Mouse (Mus musculus): Measurements from ENCODE around the gene Rsph14.
A peak's percentile ranks its signal among the peaks of the same experiment; 100 is the strongest.

Rsph14 gene

DNA sequence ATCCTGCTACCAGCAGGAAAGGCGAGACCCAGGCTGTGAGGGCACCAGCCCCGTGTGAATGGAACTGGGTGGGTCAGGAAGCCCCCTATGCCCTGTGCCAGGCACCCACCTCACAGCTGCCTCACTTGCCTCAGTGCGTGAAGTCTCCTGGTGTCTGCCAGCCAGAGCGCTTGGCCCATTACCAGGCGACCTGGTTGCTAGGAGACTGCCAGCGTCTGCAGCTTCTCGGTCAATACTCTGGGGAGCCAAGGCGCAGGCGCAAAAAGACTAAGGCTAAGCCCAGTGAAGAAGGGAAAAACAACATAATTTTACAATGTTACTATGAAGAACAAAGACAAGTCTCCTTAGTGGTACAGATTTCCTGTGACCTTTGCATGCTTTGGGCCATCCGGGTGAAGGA, at the start of gene Rsph14:
Gene Rsph14 (minus strand): TSS at position 192 of the 400 bp plus-strand sequence.
- peak; percentile 52 for DNase-seq (ENCODE audit: low spot score)

DNA sequence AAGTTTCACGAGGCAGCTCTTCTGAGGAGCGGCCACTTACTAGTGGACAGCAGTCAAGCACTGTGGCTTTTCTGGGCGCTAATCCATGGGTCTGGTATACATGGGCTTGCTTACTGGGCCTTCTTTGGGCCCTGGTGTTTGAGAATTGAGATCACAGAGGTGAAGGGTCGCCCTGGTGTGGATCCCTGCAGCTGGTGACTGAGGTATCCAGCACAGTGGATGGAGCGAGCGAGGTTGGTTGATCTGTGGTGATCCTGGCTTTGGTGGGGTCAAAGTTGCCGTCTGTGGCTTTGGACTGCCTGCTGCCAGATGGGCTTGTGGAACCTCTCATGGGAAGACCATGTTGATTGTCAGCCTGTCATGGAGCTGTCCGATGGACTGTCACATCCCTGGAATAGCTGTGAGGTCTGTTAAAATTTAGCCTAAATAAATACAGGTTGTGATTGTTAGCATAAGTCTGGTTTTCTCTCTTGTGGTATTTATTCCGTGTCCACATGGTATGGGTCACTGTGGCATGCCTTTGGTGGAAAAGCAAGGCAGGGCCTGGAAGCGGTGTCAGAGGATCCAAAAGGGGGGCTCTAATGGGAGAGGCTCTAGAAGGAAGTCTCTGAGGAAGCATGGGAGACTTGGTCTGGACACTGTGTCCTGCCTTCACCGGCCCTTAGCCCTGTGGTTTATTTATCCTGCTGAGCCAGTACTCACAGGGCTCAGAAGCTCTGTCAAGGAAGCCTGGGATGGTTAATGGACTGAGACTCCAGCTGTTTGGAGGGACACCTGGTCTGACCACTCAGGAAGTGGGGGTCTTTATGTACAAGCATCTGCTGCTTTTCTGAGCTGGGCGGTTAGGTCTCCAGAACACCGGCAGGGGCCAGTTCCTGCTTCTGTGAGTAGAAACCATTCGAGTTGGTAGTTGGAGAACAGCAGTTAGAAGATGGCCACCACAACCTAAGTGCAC, 46.1 kb upstream of the Rsph14 start:
- no peak for DNase-seq (ENCODE audit: low spot score)

DNA sequence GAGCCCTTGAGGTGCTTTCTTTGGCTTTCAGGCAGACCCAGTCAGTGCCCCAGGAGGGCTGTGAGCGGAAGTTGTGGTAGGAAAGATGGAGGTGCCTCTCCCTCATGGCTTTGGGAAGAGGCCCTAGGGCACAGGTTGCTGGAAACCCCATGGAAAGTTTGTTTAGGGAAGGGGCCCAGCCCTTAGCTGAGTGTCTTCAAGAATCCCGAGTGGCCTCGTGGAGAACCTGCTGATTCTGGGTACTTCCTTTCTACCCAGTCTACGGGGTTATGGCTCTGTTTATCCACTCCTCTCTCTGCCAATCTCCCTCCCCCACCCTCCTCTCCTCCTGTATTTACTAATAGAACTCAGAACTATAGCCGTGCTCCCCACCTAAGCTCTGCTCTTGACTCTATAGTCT, 43.3 kb upstream of the Rsph14 start:
- DNase-seq (ENCODE audit: low spot score): no peak

GRCm38 (mm10) chr10:75070281-75070976, 38.0 kb upstream of the Rsph14 start:
- no peak for DNase-seq (ENCODE audit: low spot score)

- DNase-seq (ENCODE audit: low spot score): no peak
Observed at GRCm38 (mm10) chr10:75068624-75069328, 36.4 kb upstream of the Rsph14 start.

GRCm38 (mm10) chr10:75068086-75068485, 35.7 kb upstream of the Rsph14 start:
- no peak for DNase-seq (ENCODE audit: low spot score)

GRCm38 (mm10) chr10:75067446-75067845, 35.1 kb upstream of the Rsph14 start:
- no peak for DNase-seq (ENCODE audit: low spot score)

GRCm38 (mm10) chr10:75065691-75066090, 33.3 kb upstream of the Rsph14 start:
- DNase-seq (ENCODE audit: low spot score): no peak

- DNase-seq (ENCODE audit: low spot score): no peak
Observed at GRCm38 (mm10) chr10:75063301-75063965, 31.0 kb upstream of the Rsph14 start.

GRCm38 (mm10) chr10:75062621-75063020, 30.2 kb upstream of the Rsph14 start:
- DNase-seq (ENCODE audit: low spot score): no peak

DNA sequence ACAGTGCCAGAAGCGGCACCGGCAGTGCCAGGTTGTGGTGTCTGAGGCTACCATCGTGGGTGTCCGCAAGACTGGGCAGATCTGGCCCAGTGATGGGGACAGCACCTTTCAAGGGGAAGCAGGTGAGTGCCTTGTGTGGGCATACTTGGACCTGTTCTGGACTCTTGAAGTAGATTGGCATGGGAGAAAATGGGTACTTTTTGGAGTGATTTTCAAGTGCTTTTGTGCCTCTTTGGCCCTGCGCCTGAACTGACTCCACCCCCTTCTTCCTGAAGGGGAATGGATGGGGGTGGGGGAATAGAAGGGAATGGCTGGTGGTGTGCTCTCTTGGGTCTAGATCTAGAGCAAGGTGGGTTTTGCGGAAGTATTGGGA, 29.8 kb upstream of the Rsph14 start:
- no peak for DNase-seq (ENCODE audit: low spot score)

DNA sequence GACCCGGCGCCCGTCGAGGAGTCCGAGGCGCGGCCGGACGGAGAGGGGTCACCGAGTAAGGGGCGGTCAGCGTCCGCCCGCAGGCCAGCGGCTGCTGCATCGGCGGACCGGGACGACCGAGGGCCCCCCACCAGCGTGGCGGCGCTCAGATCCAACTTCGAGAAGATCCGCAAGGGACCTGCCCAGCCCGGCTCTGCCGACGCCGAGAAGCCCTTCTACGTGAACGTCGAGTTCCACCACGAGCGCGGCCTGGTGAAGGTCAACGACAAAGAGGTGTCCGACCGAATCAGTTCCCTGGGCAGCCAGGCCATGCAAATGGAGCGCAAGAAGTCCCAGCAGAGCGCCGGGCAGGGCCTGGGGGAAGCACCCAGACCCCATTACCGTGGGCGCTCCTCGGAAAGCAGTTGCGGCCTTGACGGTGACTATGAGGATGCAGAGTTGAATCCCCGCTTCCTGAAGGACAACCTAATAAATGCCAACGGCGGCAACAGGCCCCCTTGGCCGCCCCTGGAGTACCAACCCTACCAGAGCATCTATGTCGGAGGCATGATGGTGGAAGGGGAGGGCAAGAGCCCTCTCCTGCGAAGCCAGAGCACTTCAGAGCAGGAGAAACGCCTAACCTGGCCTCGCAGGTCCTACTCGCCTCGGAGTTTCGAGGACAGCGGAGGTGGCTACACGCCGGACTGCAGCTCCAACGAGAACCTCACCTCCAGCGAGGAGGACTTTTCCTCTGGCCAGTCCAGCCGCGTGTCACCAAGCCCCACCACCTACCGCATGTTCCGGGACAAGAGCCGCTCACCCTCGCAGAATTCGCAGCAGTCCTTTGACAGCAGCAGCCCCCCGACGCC, 29.2 kb upstream of the Rsph14 start:
- no peak for DNase-seq (ENCODE audit: low spot score)

GRCm38 (mm10) chr10:75060843-75061235, 28.5 kb upstream of the Rsph14 start:
- no peak for DNase-seq (ENCODE audit: low spot score)

DNA sequence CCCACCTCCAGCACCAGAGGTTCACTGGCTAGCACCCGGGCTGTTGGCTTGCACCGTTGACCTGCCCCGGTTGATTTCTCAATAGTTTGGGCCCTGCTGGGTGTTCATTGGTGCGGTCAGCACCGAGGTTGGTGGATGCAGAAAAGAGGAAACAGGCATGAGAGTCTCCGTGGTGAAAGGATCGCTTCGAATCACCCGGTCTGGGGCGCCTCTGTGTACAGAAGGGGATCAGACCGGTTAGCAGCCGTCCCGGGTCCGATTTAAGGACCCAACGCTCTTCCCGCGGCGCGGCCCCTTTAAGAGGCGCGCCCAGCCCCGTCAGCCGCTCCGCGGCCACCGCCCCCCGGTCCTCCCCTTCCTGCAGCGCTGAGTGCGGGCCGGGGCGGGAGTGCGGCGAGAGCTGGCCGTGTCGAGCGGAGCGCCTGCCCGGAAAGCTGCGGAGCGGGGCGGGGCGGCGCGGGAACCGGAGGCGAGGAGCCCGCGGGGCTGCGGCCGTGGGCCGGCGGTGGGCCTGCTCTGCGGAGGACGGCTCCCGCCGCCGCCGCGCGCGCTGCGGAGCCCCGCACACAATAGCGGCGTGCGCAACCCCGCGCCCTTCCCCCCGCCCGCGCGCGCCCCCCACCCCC, 27.9 kb upstream of the Rsph14 start, which contains the start of gene Bcr:
Gene Bcr (plus strand): TSS at position 376 of the 626 bp plus-strand sequence.
- DNase-seq (ENCODE audit: low spot score): no peak

DNA sequence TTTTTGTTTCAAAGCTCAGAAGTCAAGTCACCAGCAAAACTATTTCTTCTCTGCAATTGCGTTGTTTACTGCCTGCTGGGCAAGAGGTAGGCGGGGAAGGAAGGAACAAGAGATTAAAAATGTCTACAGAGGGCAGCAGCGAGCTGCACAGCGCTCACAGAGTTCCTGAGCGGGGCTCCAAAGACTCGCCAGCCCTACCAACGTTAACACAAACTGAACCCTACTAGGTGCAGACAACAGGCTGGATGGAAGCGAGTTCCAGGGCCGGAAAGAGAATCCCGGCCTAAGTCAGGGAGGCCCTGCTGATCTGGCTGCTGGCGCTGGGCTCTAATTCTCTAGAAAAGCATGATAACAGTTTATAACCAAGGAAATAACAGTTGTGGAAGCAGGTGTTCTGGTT, 27.0 kb upstream of the Rsph14 start:
- DNase-seq (ENCODE audit: low spot score): peak; percentile 72

DNA sequence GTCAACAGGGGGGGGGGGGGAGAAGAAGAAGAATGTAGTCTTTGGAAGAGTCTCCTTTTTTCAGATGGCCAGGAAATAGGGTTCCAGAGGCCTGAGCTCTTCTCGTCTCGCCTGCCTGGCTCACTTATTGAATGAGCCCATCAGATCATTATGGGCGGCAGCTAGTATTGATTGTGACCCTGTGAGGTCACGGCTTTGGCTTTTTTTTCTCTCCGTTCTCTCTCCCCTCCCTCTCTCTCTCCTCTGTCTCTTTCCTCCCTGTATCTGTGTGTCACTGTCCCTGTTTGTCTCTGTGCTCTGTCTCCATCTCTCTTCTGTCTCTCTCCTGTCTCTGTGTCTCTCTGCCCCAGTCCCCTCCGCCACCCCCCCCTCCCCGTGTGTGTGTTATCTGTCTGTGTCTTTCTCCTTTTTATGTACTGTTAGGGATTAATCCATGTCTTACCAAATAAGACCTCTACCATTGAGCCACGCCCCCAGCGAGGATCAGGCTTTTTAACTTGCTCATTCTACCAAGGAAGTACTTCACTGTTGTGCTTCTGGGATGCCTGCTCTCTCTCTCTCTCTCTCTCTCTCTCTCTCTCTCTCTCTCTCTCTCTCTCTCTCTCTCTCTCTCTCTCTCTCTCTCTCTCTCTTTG, 26.5 kb upstream of the Rsph14 start:
- no peak for DNase-seq (ENCODE audit: low spot score)

DNA sequence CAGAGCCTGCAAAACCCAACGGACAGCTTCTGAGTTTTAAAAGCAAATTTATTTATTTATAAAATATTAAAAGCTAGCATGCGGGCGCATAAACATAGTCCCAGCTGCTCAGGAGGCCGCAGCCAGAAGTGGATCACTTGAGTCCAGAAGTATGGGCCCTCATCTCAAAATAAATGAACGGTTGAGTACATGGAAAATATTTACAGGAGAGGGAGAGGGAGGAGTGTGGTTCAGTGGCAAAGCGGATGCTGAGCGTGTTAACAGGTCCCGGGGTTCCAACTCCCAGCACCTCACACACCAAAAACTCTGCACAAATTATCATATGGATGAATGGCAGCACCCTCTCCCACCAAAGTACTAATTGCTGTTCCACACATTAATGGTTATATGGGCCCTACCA, 25.9 kb upstream of the Rsph14 start:
- DNase-seq (ENCODE audit: low spot score): no peak

- DNase-seq (ENCODE audit: low spot score): no peak
Observed at GRCm38 (mm10) chr10:75056255-75056654, 23.9 kb upstream of the Rsph14 start.

DNA sequence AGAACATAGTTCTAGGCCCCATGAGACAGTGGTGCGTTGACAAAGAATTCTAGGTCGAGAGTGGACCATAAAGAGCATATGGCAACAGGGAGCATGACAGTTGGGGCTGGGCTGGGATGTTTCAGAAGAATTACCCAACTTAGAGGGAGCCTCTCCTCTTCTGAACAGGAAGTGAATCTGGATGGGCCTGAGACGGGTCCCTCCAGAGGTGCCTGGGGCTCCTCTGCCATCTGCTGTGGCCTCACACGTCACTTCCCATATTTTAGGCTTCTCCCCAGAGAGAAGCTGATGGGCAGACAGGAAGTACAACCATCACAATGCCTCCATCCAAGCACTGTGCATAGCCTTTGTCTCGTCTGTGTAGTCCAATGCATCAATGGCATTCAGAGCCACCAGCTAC, 23.3 kb upstream of the Rsph14 start:
- no peak for DNase-seq (ENCODE audit: low spot score)

DNA sequence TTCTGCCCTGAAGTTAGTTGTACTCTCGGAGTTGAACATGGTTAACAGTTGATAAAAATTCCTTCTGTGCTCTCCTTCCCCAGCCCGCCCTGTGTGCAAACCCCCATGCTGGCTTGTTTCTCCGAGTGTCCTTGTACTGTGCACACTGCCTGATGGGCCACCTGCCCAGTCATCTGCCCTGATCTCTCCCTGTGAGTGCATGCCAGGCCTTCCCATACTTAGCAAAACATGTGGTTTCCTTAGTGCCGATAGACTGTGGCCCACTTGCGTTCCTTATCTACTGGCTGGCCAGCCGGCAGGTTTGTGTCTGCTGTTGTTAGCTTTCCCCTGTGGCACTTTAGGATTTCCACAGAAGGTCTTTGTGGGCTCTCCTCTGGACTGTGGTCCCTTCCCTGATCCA, 21.7 kb upstream of the Rsph14 start:
- no peak for DNase-seq (ENCODE audit: low spot score)
